Mouse (Mus musculus) fibroblast of lung, adult 2 months (primary cell): ENCODE results near the gene Tfpi.
"Not testable (repeated sequence)": the region's sequence is repeated elsewhere in the genome, so short reads cannot be mapped to it uniquely, and the experiment has no call there.

Experiments
- DNase-seq: peaks from one replicate; pipeline ENCODE4 v3.0.0-alpha.2; 2011; ENCODE audit warnings: low read depth

Tfpi gene

GRCm38 (mm10) chr2:84388537-84388936, 88.0 kb downstream of the Tfpi start:
- not testable (repeated sequence) for DNase-seq

- DNase-seq = no peak
Measured at GRCm38 (mm10) chr2:84388023-84388416, 88.6 kb downstream of the Tfpi start.

DNA sequence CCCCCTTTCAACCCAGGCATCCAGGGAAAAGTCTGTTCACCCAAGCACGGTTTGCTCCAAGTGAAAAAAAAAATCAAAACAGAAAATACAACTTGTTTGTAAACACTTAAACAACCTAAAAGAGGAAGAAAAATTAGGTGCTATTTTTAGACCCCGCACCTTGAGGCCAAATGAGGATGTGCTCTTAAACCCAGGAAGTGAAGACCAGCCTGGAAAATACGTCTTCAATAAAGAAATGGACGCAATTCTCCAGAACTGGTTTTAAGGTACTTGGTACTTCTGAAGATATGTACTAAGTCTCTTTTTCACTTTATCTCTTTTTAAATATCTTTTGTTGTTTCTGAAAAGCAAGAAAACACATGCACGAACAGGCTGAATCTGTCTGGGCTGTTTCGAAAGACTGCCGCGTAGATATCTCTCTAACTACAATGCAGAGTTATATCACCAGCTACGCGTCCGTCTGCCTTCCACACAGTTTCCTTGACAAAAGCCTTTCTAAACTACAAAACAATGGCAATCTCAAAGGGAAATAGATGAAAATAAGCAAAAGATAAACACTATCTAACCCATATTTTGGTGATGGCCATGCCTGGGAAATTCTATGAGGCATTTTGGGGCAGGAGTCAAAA, 89.1 kb downstream of the Tfpi start:
- no peak for DNase-seq

DNA sequence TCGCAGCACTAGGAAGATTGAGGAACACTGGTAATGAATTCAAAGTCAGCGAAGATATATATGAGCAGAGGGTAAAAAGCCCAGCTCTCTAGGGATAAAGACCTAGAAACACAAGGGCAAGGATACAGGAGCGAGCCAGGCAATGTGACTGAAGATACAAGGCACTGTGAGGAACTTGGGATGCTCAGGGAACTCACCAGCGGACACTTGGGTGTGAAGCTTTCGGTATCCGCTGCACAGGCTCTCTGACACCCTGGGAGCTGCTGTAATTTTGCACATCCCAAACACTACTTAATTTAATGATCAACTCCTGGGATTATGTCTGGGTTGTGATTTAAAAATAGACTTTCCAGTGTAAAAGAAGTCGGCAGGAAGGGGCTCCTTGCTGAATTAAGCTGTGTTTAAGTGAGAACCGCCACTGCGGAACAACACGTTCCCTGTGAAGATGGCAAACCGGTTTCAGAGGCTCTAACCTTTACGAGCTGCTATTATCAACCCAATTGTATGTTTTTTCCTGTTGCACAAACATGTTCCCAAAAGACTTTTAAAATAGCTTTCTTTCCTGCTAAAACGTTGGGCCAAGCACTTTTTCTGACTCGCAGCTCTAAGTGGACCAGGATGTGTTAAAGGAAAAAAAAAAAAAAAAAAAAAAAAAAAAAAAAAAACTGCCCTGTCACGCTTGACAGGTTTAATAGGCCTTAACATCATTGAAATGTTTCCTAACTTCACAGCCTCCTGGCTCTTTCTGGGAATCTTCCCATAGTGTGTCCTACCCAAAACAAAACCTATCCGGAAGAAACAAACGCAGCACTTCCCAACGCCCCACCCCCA, 89.8 kb downstream of the Tfpi start:
- no peak for DNase-seq

DNA sequence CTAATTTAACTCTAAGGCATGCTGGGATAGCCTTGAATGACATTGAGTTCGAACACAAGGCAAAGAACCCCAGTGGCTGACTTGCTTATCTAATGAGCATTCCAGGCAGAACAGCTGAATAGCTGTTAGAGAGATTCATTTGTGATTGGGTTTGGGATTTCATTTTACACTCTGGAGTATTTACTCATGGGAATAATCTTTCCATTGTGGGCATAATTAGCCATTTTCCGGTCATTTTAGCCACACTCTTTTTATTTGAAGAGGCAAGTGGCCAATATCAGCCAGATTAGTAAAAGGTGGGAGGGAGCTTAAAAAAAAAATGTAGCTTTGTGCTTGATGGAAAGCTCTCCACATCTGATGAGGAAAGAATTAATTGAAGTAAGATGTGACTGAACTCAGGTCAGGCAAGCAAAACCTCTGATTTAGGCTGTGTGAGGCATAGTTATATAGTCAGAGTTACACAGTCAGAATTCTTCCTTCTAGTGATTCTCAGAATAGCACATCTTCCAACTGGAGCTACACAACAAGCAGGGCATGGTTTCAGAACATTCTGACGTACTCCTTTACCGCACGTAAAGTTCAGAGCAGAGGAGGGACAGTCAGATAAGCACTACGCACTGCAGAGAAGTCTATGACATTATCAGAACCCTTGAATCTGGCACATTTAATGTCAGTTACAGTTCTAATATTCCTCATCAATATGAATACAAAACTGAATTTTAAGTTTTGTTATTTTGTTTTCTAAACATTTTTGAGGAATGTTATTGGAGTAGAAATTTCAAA, 91.5 kb downstream of the Tfpi start:
- no peak for DNase-seq

GRCm38 (mm10) chr2:84383828-84384227, 92.7 kb downstream of the Tfpi start:
- no peak for DNase-seq
